Mouse (Mus musculus) thymus, adult 2 months (tissue): ENCODE results near the gene Map3k5. TPM values are rescaled to one million over a fixed set of nuclear protein-coding genes. Genes with fewer than 3 reads are reported as not detected.

Experiments
- DNase-seq: peaks from one replicate; pipeline ENCODE4 v3.0.0; 2021
- H3K27ac ChIP-seq: fragments of 200-500 bp; 2 replicates; pipeline ENCODE4 v1.5.1; 2012; ENCODE audit warnings: low read length, control low read depth; ENCODE audit not compliant: control insufficient read depth, insufficient read depth
- H3K27me3 ChIP-seq: fragments of 200-500 bp; 2 replicates; pipeline ENCODE4 v1.6.1; 2012; ENCODE audit warnings: mild to moderate bottlenecking, low read length, moderate library complexity, mixed read lengths; ENCODE audit not compliant: control insufficient read depth, insufficient read depth
- H3K36me3 ChIP-seq: fragments of 200-500 bp; 2 replicates; pipeline ENCODE4 v1.6.1; 2012; ENCODE audit warnings: mild to moderate bottlenecking, low read length, moderate library complexity; ENCODE audit not compliant: control insufficient read depth, insufficient read depth
- H3K4me1 ChIP-seq: fragments of 200-500 bp; replicated peaks from 2 replicates; pipeline ENCODE4 v1.6.1; 2012; ENCODE audit warnings: low read length; ENCODE audit not compliant: control insufficient read depth, insufficient read depth
- H3K4me3 ChIP-seq: fragments of 200-500 bp; 2 replicates; pipeline ENCODE4 v1.5.1; 2012; ENCODE audit warnings: mild to moderate bottlenecking, low read length, control low read depth, moderate library complexity; ENCODE audit not compliant: control insufficient read depth, insufficient read depth
- CTCF ChIP-seq: fragments of 200-500 bp; IDR thresholded peaks from 2 replicates; pipeline ENCODE4 v1.5.1; 2012; ENCODE audit warnings: mild to moderate bottlenecking, control low read depth, low read length, moderate library complexity, borderline replicate concordance; ENCODE audit not compliant: control insufficient read depth, poor library complexity, insufficient read depth; ENCODE audit errors: extremely low read depth
- POLR2A ChIP-seq: fragments of 200-500 bp; IDR thresholded peaks from 2 replicates; pipeline ENCODE4 v1.6.1; 2012; ENCODE audit warnings: mild to moderate bottlenecking, low read length, control low read depth, moderate library complexity; ENCODE audit not compliant: control insufficient read depth, poor library complexity, insufficient read depth; ENCODE audit errors: extremely low read depth
- WGBS: fragments of 180-500 bp; shearing (Covaris S2); methylation state at CpG from one replicate; pipeline ENCODE4 v1.1.7; 2018; 5-methylcytosine and 5-hydroxymethylcytosine counted together
- polyA plus RNA-seq: library from polyadenylated mRNA; depleted of rRNA; stranded (reverse); fragments of >200 nt; gene quantifications from 2 replicates; pipeline ENCODE4 v1.2.3, GENCODE M21; 2012

Gene Map3k5
- polyA plus RNA-seq, 1 experiment, result 3.5 TPM

DNA sequence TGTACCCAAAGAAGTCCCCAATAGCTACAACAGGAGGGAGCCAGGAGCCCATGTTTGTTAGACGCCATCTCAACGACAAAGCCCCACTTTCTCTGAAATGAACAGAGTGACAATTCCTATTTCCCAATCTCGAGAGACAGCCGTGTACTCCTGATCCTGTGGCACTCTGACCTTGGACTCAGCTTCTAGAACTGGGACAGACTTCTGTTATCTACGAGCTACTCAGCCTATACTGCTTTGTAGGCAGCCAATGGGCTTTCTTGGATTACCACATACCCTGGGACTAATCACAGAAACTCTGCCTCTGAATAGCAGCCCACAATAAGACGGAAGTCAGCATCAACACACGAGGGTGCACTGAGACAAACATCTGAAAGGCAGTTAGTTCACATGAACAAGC lies 32.3 kb upstream of the Map3k5 start:
- H3K36me3 ChIP-seq, result no peaks in the 10 kb centered on the region
- WGBS, result 50% methylated on average over 7 of the region's 7 CpGs
- H3K27me3 ChIP-seq, result no peaks in the 10 kb centered on the region
- H3K4me3 ChIP-seq, result no peak overlapping the region
- H3K4me1 ChIP-seq, result peaks cover 8% of the 10 kb centered on the region
- DNase-seq, result no peak
- no peak for TF ChIP-seq CTCF
- TF ChIP-seq POLR2A, result no peak
- H3K27ac ChIP-seq, result no peak overlapping the region

DNA sequence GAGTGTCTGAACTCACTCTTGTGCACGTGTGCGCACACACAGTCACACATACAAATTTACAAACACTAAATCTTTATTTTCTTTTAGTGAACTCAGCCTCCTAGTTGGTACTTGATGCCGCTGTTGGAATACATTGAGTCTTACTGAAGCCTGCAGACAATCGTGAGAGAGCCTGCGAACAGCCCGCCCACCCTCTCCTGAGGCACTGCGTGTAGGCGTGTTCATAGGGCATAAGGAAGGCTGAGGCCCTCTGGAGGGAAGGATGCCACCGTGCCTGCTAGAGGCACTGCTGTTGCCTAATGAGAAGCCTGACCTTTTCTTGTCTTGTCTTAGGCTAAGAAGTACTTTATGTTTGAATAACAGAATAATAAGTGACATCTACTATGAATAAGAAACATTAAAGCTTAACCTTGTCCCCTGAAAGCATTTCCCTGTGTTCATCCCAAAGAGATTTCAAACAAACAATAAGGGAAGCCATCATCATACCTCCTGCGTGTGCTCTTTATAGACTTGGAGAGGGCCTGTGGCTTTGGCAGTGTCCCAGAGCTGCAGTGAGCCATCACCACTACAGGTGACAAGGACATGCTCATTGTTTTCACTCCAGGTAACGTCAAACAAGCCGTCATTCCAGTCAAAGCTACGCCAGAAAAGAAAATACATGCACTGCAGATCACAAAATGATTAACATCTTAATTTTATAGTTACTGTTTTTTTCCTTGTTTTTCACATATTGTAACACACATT lies 30.0 kb upstream of the Map3k5 start:
- Histone ChIP-seq H3K27me3 (no peaks in the 10 kb centered on the region), H3K4me1 (peaks cover 8% of the 10 kb centered on the region), H3K27ac (no peak overlapping the region), H3K4me3 (no peak overlapping the region), H3K36me3 (no peaks in the 10 kb centered on the region)
- 83% methylated on average over 13 of the region's 13 CpGs for WGBS
- DNase-seq, result no peak
- TF ChIP-seq POLR2A (no peak), CTCF (no peak)

DNA sequence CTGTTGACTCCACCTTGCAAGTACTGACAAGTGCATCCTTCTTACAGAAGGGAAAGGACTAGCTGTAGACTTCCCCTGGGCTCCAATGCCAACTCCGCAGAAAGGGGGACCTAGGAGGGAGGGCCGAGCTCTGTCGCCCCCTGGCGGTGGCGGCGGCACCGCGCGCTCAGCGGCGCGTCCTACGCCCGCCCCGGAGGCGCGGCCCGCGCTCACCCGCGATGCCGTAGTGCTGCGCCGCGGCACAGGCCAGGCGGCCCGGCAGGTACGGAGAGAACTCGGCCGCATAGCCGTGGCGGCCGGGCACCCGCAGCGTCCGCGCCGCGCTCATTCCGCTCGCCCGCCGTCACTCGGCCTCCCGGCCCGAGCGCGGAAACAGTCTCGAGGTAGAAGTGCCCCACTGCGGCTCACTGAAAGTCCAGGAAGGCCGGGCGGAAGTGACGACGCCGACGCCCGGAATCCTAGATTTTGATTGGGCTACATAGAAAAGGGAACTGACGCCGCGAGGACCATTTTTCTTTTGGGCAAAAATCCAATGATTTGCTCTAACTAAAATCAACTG lies 26.9 kb upstream of the Map3k5 start, which contains the start of gene Pex7:
Pex7 (minus strand) TSS at position 444 of the 559 bp plus-strand sequence.
- under 1% methylated on average over 58 of the region's 60 CpGs for WGBS
- no peaks in the 10 kb centered on the region for H3K27me3 ChIP-seq
- DNase-seq, result peak; percentile 87
- H3K36me3 ChIP-seq, result no peaks in the 10 kb centered on the region
- H3K27ac ChIP-seq, result peak within 1 kb of the TSS; percentile 76
- H3K4me1 ChIP-seq, result peaks cover 2% of the 10 kb centered on the region
- TF ChIP-seq POLR2A (peak; percentile 66), CTCF (peak; percentile 99)
- peak within 1 kb of the TSS; percentile 97 for H3K4me3 ChIP-seq

DNA sequence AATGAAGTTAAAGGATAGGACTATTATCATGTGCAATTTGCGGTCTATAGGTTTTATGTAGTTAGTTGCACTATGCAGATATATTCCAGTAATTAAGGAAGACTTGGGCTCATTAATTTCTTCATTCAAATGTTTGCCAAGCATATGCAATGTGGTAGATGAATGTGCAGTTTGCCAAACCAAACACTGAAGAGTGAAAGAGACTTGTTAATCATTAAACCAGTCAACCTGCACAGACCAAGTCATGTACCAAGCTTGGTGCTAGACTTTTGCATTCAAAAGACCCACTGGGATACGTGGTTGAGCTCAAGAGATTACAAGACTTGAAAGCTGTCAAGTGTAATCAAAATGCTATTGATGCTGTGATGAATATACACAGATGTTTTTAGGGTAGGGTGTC lies 26.2 kb upstream of the Map3k5 start:
- 75% methylated on average over 2 of the region's 2 CpGs for WGBS

DNA sequence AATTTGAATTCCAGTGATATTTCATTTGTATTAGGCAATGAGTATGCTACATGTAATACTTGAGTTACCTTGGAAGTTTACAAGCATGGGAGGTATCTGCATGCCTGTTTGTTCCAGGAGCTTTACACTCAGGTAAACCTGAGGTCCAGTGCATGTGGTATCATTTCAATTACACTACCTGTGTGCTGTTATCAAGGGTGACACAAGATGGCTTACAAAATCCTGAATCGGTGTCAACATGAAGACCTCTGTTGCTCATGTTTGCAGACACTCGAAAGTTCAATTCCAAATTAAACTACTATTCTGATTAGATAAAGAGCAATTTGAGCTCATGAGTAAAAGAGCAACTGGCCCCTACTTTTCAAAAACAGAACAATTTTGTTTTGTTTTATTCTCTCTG lies 23.8 kb upstream of the Map3k5 start:
- no peaks in the 10 kb centered on the region for H3K36me3 ChIP-seq
- H3K4me3 ChIP-seq, result no peak overlapping the region
- H3K27me3 ChIP-seq, result no peaks in the 10 kb centered on the region
- 98% methylated on average over 2 of the region's 2 CpGs for WGBS
- no peak overlapping the region for H3K27ac ChIP-seq
- no peak for DNase-seq
- no peaks in the 10 kb centered on the region for H3K4me1 ChIP-seq
- TF ChIP-seq POLR2A (no peak), CTCF (no peak)

More for the DNA sequence above, 26.2 kb upstream of the Map3k5 start:
- DNase-seq, result no peak
- no peak for TF ChIP-seq POLR2A
- no peak for TF ChIP-seq CTCF
- Histone ChIP-seq H3K4me1 (no peaks in the 10 kb centered on the region), H3K4me3 (no peak overlapping the region), H3K27me3 (no peaks in the 10 kb centered on the region), H3K36me3 (no peaks in the 10 kb centered on the region), H3K27ac (no peak overlapping the region)

DNA sequence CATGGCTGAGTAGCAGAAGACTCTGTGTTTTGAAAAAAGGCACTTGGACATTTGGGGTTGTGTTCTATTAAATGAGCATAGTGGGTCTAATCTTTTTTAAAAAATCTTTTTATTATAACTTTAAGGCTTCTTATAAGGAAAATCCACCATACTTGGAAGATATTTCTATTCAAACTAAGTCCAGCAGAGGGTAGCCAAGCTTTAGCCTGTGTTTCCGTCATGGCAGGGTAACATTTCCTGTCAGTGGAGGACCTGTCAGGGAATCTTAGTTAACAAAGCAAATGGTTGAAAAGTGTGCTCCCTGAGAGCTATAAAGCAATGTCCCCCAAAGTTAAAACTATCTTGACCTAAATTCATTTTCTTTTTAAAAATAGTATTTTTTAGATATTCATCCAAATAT lies 22.7 kb upstream of the Map3k5 start:
- TF ChIP-seq CTCF (no peak), POLR2A (no peak)
- Histone ChIP-seq H3K27me3 (no peaks in the 10 kb centered on the region), H3K36me3 (no peaks in the 10 kb centered on the region), H3K27ac (no peak overlapping the region), H3K4me1 (no peaks in the 10 kb centered on the region), H3K4me3 (no peak overlapping the region)
- DNase-seq, result no peak
- 71% methylated on average over 1 of the region's 1 CpGs for WGBS
